Mouse (Mus musculus): ENCODE data around the gene Unc45a. TPM values are rescaled to one million over a fixed set of nuclear protein-coding genes. Genes with fewer than 3 reads are reported as not detected.

Gene Unc45a
- 75.7 and 80.0 TPM in 2 replicates for polyA plus RNA-seq (2012; rRNA removed)

GRCm38 (mm10) chr7:80340793-80341192 lies at the start of gene Unc45a:
TSS of gene Unc45a (minus strand) at chr7:80341005.

GRCm38 (mm10) chr7:80387633-80388543 lies 47.1 kb upstream of the Unc45a start, which contains the start of gene Fes:
TSS of gene Fes (minus strand) at chr7:80387946.

GRCm38 (mm10) chr7:80371041-80371751 lies 30.4 kb upstream of the Unc45a start, which contains the start of gene Man2a2:
TSS of gene Man2a2 (minus strand) at chr7:80371375.

GRCm38 (mm10) chr7:80342858-80343257 lies 2.1 kb upstream of the Unc45a start, which contains the start of gene Hddc3:
TSS of gene Hddc3 (plus strand) at chr7:80343104.

GRCm38 (mm10) chr7:80324043-80324815 lies 16.6 kb downstream of the Unc45a start, which contains the start of gene Rccd1:
TSS of gene Rccd1 (minus strand) at chr7:80324454.

GRCm38 (mm10) chr7:80294062-80294763 lies 46.6 kb downstream of the Unc45a start, which contains the start of gene Prc1:
TSS of gene Prc1 (plus strand) at chr7:80294450.

Other genes with a start within 250 kb of the Unc45a start
- gene Idh2, start 225.6 kb downstream of the Unc45a start, polyA plus RNA-seq (2012; rRNA removed) = 287 and 310 TPM in 2 replicates
- 13.4 and 14.3 TPM in 2 replicates for gene Sema4b, start 154.2 kb downstream of the Unc45a start, polyA plus RNA-seq (2012; rRNA removed)
- 29.5 and 31.9 TPM in 2 replicates for gene Cib1, start 108.2 kb downstream of the Unc45a start, polyA plus RNA-seq (2012; rRNA removed)
- 2.1 and 2.2 TPM in 2 replicates for gene Gdpgp1, start 108.1 kb downstream of the Unc45a start, polyA plus RNA-seq (2012; rRNA removed)
- 0.86 and 0.93 TPM in 2 replicates for gene Ttll13, start 94.6 kb downstream of the Unc45a start, polyA plus RNA-seq (2012; rRNA removed)
- gene Ngrn, start 79.8 kb downstream of the Unc45a start, polyA plus RNA-seq (2012; rRNA removed) = 55.8 and 56.9 TPM in 2 replicates
- 27.7 and 32.5 TPM in 2 replicates for gene Vps33b, start 71.4 kb downstream of the Unc45a start, polyA plus RNA-seq (2012; rRNA removed)
- 47.2 and 66.5 TPM in 2 replicates for gene Prc1, start 46.6 kb downstream of the Unc45a start, polyA plus RNA-seq (2012; rRNA removed)
- gene Rccd1, start 16.6 kb downstream of the Unc45a start, polyA plus RNA-seq (2012; rRNA removed) = 34.8 and 36.3 TPM in 2 replicates
- 49.9 and 58.1 TPM in 2 replicates for gene Hddc3, start 2.1 kb upstream of the Unc45a start, polyA plus RNA-seq (2012; rRNA removed)
- gene Man2a2, start 30.4 kb upstream of the Unc45a start, polyA plus RNA-seq (2012; rRNA removed) = 63.5 and 65.8 TPM in 2 replicates
- 7.8 and 13.0 TPM in 2 replicates for gene Fes, start 46.9 kb upstream of the Unc45a start, polyA plus RNA-seq (2012; rRNA removed)
- gene Furin, start 64.4 kb upstream of the Unc45a start, polyA plus RNA-seq (2012; rRNA removed) = 16.3 and 23.1 TPM in 2 replicates
- 13.5 and 13.7 TPM in 2 replicates for gene Blm, start 194.1 kb upstream of the Unc45a start, polyA plus RNA-seq (2012; rRNA removed)